Mouse (Mus musculus) CH12.LX (cell line): ENCODE measurements around the gene Smpd1. TPM values are rescaled to one million over a fixed set of nuclear protein-coding genes. Genes with fewer than 3 reads are reported as not detected.

Experiments
- DNase-seq: peaks from one replicate; pipeline ENCODE4 v3.0.0-alpha.2; 2013; ENCODE audit errors: extremely low read depth
- H3K27ac ChIP-seq: 2 replicates; pipeline ENCODE4 v1.5.1; 2012; ENCODE audit warnings: low read depth, mild to moderate bottlenecking, control low read depth, moderate library complexity; ENCODE audit not compliant: insufficient read depth
- H3K27me3 ChIP-seq: replicated peaks from 2 replicates; pipeline ENCODE3; 2012; ENCODE audit warnings: inconsistent platforms
- H3K36me3 ChIP-seq, 2 experiments: replicated peaks in 1 of 2; 2 replicates each; pipeline versions ENCODE3 to v1.6.1; 2012; ENCODE audit warnings: inconsistent platforms in 1 of 2, low read length in 1 of 2, mild to moderate bottlenecking in 1 of 2, mixed read lengths in 1 of 2, moderate library complexity in 1 of 2; ENCODE audit not compliant: control insufficient read depth in 1 of 2, insufficient read depth in 1 of 2
- H3K4me1 ChIP-seq, 2 experiments: 2 replicates each; pipeline ENCODE4 v1.6.1; 2012; ENCODE audit warnings: inconsistent platforms in 1 of 2, moderate library complexity in 1 of 2; ENCODE audit not compliant: insufficient read depth in 2 of 2, control insufficient read depth in 1 of 2
- H3K4me2 ChIP-seq: 2 replicates; pipeline ENCODE4 v1.6.1; 2012; ENCODE audit warnings: low read depth, mild to moderate bottlenecking, control low read depth; ENCODE audit not compliant: poor library complexity, insufficient read depth, severe bottlenecking
- H3K4me3 ChIP-seq, 3 experiments: fragments of 150-350 bp in 1 of 3; sonication (generic) in 1 of 3; replicated peaks in 1 of 3; 2 replicates each; pipeline versions ENCODE3 to v1.5.1; 2011 to 2012; ENCODE audit warnings: low read depth in 2 of 3, low read length in 2 of 3, mild to moderate bottlenecking in 2 of 3, moderate library complexity in 2 of 3, control low read depth in 1 of 3, improper control_type of control experiment in 1 of 3, inconsistent platforms in 1 of 3, mixed read lengths in 1 of 3; ENCODE audit not compliant: poor library complexity in 1 of 3
- H3K79me2 ChIP-seq: replicated peaks from 2 replicates; pipeline ENCODE4 v1.6.1; 2012; ENCODE audit warnings: mild to moderate bottlenecking, moderate library complexity; ENCODE audit not compliant: control insufficient read depth, poor library complexity, insufficient read depth, severe bottlenecking; ENCODE audit errors: extremely low read depth
- H3K9ac ChIP-seq: 2 replicates; pipeline ENCODE4 v1.6.1; 2012; ENCODE audit warnings: low read depth, mild to moderate bottlenecking, control low read depth, moderate library complexity; ENCODE audit not compliant: insufficient read depth
- H3K9me3 ChIP-seq: replicated peaks from 2 replicates; pipeline ENCODE3; 2012; ENCODE audit warnings: low read length, inconsistent platforms, mixed read lengths
- BHLHE40 ChIP-seq: IDR thresholded peaks from 2 replicates; pipeline ENCODE4 v1.6.1; 2011; ENCODE audit warnings: mild to moderate bottlenecking, low read depth, low read length, improper control_type of control experiment
- CHD1 ChIP-seq: IDR thresholded peaks from 2 replicates; pipeline ENCODE4 v1.6.1; 2012; ENCODE audit warnings: low read depth, low read length, improper control_type of control experiment, inconsistent platforms
- E2F4 ChIP-seq: IDR thresholded peaks from 2 replicates; pipeline ENCODE4 v1.6.1; 2011; ENCODE audit warnings: low read depth, low read length, improper control_type of control experiment; ENCODE audit not compliant: insufficient replicate concordance
- EP300 ChIP-seq: IDR thresholded peaks from 2 replicates; pipeline ENCODE4 v1.6.1; 2011; ENCODE audit warnings: low read length, improper control_type of control experiment
- ETS1 ChIP-seq: conservative IDR thresholded peaks from 2 replicates; pipeline ENCODE4 v1.6.1; 2012; ENCODE audit warnings: low read depth, mild to moderate bottlenecking, inconsistent platforms, low read length, improper control_type of control experiment, moderate library complexity
- MXI1 ChIP-seq: IDR thresholded peaks from 2 replicates; pipeline ENCODE4 v1.6.1; 2011; ENCODE audit warnings: mild to moderate bottlenecking, low read depth, low read length, improper control_type of control experiment
- TBP ChIP-seq: conservative IDR thresholded peaks from 2 replicates; pipeline ENCODE4 v1.6.1; 2011; ENCODE audit warnings: low read depth, low read length, improper control_type of control experiment
- UBTF ChIP-seq: IDR thresholded peaks from 2 replicates; pipeline ENCODE4 v1.6.1; 2012; ENCODE audit warnings: low read depth, mild to moderate bottlenecking, inconsistent platforms, low read length, improper control_type of control experiment, moderate library complexity
- ZNF384 ChIP-seq: IDR thresholded peaks from 2 replicates; pipeline ENCODE4 v1.6.1; 2012; ENCODE audit warnings: low read depth, low read length, improper control_type of control experiment, inconsistent platforms
- dilution Hi-C: fragments of 300-500 bp; cut with MboI; formaldehyde crosslinking; loops from 2 replicates; pipeline ENCODE4 v1.14.3; 2020; ENCODE audit warnings: low sequenced_read_pairs; ENCODE audit not compliant: extremely low pct_unique_long_range_greater_than_20kb, extremely low pct_ligation_motif_present
- in situ Hi-C: fragments of 300-500 bp; cut with MboI; formaldehyde crosslinking; loops from 3 replicates; pipeline ENCODE4 v1.14.3; 2019; ENCODE audit warnings: low sequenced_read_pairs, low pct_ligation_motif_present, low pct_unique_long_range_greater_than_20kb, mixed read lengths
- polyA plus RNA-seq: library from polyadenylated mRNA; unstranded; fragments of >175 nt; gene quantifications from 2 replicates; pipeline ENCODE4 v1.2.1, GENCODE M21; 2012; ENCODE audit warnings: low read depth; ENCODE audit not compliant: insufficient read length
- total RNA-seq, 2 experiments: library from RNA; depleted of rRNA; stranded (reverse); fragments of 300-350 nt in 1 of 2; fragments of >200 nt in 1 of 2; gene quantifications; 2 replicates each; pipeline ENCODE4 v1.2.3; 2012 to 2014

The Smpd1 gene
- total and polyA plus RNA-seq, 3 experiments, result 16.9 to 22.5 (median 17.9) TPM

GRCm38 (mm10) chr7:105519336-105519735 is 34.8 kb upstream of the Smpd1 start:
- no peaks in the 10 kb centered on the region for H3K9me3 ChIP-seq
- no peaks in the 10 kb centered on the region for H3K79me2 ChIP-seq
- H3K4me3 ChIP-seq, result no peak overlapping the region
- TF ChIP-seq UBTF (no peak), CHD1 (no peak), MXI1 (no peak), BHLHE40 (peak; percentile 62)
- peaks cover 0 to 9% of the 10 kb centered on the region in 2 experiments; a peak in 2 of 4 replicates for H3K4me1 ChIP-seq
- dilution Hi-C loops (no loop called here), in situ Hi-C loops (no loop called here)
- DNase-seq, result peak; percentile 20
- no peaks in the 10 kb centered on the region for H3K36me3 ChIP-seq
- H3K9ac ChIP-seq, result no peak overlapping the region
- no peaks in the 10 kb centered on the region for H3K27me3 ChIP-seq
- no peak overlapping the region for H3K4me2 ChIP-seq
- H3K27ac ChIP-seq, result no peak overlapping the region

- H3K36me3 ChIP-seq, result no peaks in the 10 kb centered on the region
- dilution Hi-C loops, result no loop called here
- DNase-seq, result no peak
These were observed 34.4 kb upstream of the Smpd1 start for GRCm38 (mm10) chr7:105519771-105520170.

GRCm38 (mm10) chr7:105520201-105520600 is 34.0 kb upstream of the Smpd1 start:
- Histone ChIP-seq H3K9ac (no peak overlapping the region), H3K4me1 (peaks cover 0 to 9% of the 10 kb centered on the region in 2 experiments; a peak in 2 of 4 replicates), H3K79me2 (no peaks in the 10 kb centered on the region), H3K27me3 (no peaks in the 10 kb centered on the region), H3K9me3 (no peaks in the 10 kb centered on the region), H3K4me2 (no peak overlapping the region), H3K27ac (no peak overlapping the region), H3K4me3 (no peak overlapping the region)
- DNase-seq, result no peak
- in situ Hi-C loops (loop anchor here (10.0 kb wide), 2 partner anchors 45 to 115 kb away; partner anchors contain the start of genes Cnga4 and Fam160a2), dilution Hi-C loops (no loop called here)
- TF ChIP-seq ETS1 (no peak), TBP (no peak), EP300 (no peak)
- TF ChIP-seq, all 38 proteins: peak for 0
- no peaks in the 10 kb centered on the region for H3K36me3 ChIP-seq

More at GRCm38 (mm10) chr7:105519771-105520170, 34.4 kb upstream of the Smpd1 start:
- Histone ChIP-seq H3K4me3 (no peak overlapping the region), H3K27me3 (no peaks in the 10 kb centered on the region), H3K27ac (no peak overlapping the region), H3K9me3 (no peaks in the 10 kb centered on the region), H3K79me2 (no peaks in the 10 kb centered on the region), H3K4me2 (no peak overlapping the region), H3K4me1 (peaks cover 0 to 9% of the 10 kb centered on the region in 2 experiments; a peak in 2 of 4 replicates), H3K9ac (no peak overlapping the region)
- no peak for TF ChIP-seq ZNF384
- no peak for TF ChIP-seq E2F4
- in situ Hi-C loops, result loop anchor here (10.0 kb wide), 2 partner anchors 45 to 115 kb away; partner anchors contain the start of genes Cnga4 and Fam160a2
